Mouse (Mus musculus): ENCODE measurements around the gene Polr2e.

GRCm38 (mm10) chr10:80069251-80069650, 29.7 kb upstream of the Polr2e start:
- no peak for TF ChIP-seq CTCF (IDR thresholded peaks at IDR 0.05; ENCODE audit: borderline replicate concordance, extremely low read depth, insufficient read depth, insufficient read length)
- TF ChIP-seq POLR2A (IDR thresholded peaks at IDR 0.05; ENCODE audit: borderline replicate concordance, extremely low read depth, insufficient read depth, insufficient read length, poor library complexity, severe bottlenecking), result no peak
